Mouse (Mus musculus): ENCODE measurements around the gene Ramp3.
"Not testable (repeated sequence)": the region's sequence is repeated elsewhere in the genome, so short reads cannot be mapped to it uniquely, and the experiment has no call there.

Gene Ramp3

GRCm38 (mm10) chr11:6658271-6658670 is at the start of gene Ramp3:
Ramp3 (plus strand) TSS chr11:6658521.
- peak; percentile 80 to 90 for DNase-seq

GRCm38 (mm10) chr11:6615250-6616205 is 42.8 kb upstream of the Ramp3 start:
- no peak for DNase-seq

GRCm38 (mm10) chr11:6623704-6624103 is 34.6 kb upstream of the Ramp3 start:
- no peak for DNase-seq

- no peak for DNase-seq
Observed at GRCm38 (mm10) chr11:6624619-6625382, 33.5 kb upstream of the Ramp3 start.

GRCm38 (mm10) chr11:6625478-6626387 is 32.6 kb upstream of the Ramp3 start, which contains the start of gene Tbrg4:
Tbrg4 (minus strand) TSS chr11:6626067.
- DNase-seq, result peak; percentile 96 to 98

- no peak for DNase-seq
Observed at GRCm38 (mm10) chr11:6626388-6626772, 31.9 kb upstream of the Ramp3 start.

- no peak for DNase-seq
Observed at GRCm38 (mm10) chr11:6627731-6628130, 30.6 kb upstream of the Ramp3 start.

- peak; percentile 56 to 73 for DNase-seq
Observed at GRCm38 (mm10) chr11:6628568-6628967, 29.8 kb upstream of the Ramp3 start.

- DNase-seq, result peak; percentile 39 to 66
Observed at GRCm38 (mm10) chr11:6629655-6630054, 28.7 kb upstream of the Ramp3 start.

GRCm38 (mm10) chr11:6636150-6636549 is 22.2 kb upstream of the Ramp3 start:
- no peak for DNase-seq

- DNase-seq, result no peak
Observed at GRCm38 (mm10) chr11:6638537-6638936, 19.8 kb upstream of the Ramp3 start, which contains the start of gene Wap. Wap (minus strand) TSS chr11:6638637.

GRCm38 (mm10) chr11:6639072-6639471 is 19.2 kb upstream of the Ramp3 start:
- no peak for DNase-seq

GRCm38 (mm10) chr11:6644566-6644965 is 13.8 kb upstream of the Ramp3 start:
- no peak for DNase-seq

GRCm38 (mm10) chr11:6647831-6648724 is 10.2 kb upstream of the Ramp3 start:
- no peak for DNase-seq

GRCm38 (mm10) chr11:6650519-6650918 is 7.8 kb upstream of the Ramp3 start:
- DNase-seq, result no peak

GRCm38 (mm10) chr11:6652978-6653377 is 5.3 kb upstream of the Ramp3 start:
- DNase-seq, result not testable (repeated sequence)

GRCm38 (mm10) chr11:6654903-6655302 is 3.4 kb upstream of the Ramp3 start:
- DNase-seq, result peak; percentile 80 to 93

- no peak for DNase-seq
Observed at GRCm38 (mm10) chr11:6661206-6661605, 2.9 kb downstream of the Ramp3 start.

- no peak for DNase-seq
Observed at GRCm38 (mm10) chr11:6666634-6667033, 8.3 kb downstream of the Ramp3 start.

GRCm38 (mm10) chr11:6669041-6669440 is 10.7 kb downstream of the Ramp3 start:
- no peak for DNase-seq

GRCm38 (mm10) chr11:6670044-6670443 is 11.7 kb downstream of the Ramp3 start:
- peak in 1 of 2 experiments; percentile 1 for DNase-seq
